Mouse (Mus musculus) mouse trophoblast stem cell (cell line): ENCODE data around the gene Tsga10ip.

Experiments used
- in situ Hi-C, 2 experiments: fragments of 300-500 bp; cut with MseI, MboI; formaldehyde crosslinking; loops; 2 replicates in 1 of 2; 3 replicates in 1 of 2; pipeline ENCODE4 v1.15.1; 2025

Tsga10ip gene

DNA sequence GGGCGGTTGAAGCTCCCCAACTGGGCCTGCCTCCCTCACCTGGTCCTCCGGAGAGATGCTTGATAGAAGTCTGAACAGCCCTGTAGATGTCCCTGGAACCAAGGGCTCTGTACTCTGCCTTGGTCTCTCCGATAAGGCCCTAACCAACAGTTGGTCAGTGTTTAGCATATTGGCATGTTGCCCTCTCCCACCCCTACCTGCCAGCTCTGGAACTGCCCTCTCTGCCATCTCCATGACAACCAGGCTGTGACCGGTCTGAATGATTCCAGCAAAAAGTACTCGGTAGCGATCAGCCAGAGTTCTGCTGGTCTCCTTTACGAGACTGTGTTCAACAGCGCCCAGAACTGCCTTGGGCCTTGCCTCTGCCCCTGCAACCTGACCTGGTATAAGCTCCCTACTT lies at the start of gene Tsga10ip:
Gene Tsga10ip, minus strand, starts transcription at position 234 of the 400 bp plus-strand sequence.
- in situ Hi-C loops, result no loop called here

DNA sequence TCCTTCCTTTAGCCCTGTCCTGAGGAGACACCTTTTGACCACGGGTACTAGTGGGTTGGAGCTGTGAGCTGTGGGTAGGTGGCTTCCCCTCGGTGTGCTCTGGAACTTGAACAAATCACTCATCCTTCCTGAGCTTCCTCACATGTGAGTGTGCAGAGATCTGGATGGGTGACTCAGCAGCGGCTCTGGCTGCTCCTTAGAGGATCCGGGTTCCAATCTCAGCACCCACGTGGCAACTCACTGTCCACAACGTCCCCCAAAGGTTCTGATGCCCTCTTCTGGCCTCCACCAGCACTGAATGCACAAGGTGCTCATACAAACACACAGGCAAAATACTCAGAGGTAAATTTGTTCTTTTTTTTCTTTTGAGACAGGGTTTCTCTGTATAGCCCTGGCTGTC lies 49.4 kb upstream of the Tsga10ip start:
- in situ Hi-C loops, result no loop called here

DNA sequence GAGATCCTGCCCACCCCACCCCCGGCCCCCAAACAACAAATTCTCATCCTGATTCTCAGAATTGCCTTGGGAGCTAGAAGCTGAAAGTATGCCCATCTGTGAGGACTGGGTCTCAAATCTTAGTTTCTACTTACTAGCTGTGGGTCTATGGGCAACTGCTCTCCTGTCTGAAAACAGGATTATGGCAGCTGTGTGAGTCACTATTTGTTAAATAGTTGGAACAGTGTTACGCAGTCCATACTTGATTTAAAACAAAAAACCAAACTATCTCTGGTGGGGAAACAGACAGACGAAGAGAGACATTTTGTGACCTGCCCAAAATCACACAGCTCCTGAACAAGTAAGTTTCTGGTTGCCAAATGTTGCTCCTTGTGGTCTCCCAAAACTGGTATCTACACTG lies 47.3 kb upstream of the Tsga10ip start:
- in situ Hi-C loops, result no loop called here

DNA sequence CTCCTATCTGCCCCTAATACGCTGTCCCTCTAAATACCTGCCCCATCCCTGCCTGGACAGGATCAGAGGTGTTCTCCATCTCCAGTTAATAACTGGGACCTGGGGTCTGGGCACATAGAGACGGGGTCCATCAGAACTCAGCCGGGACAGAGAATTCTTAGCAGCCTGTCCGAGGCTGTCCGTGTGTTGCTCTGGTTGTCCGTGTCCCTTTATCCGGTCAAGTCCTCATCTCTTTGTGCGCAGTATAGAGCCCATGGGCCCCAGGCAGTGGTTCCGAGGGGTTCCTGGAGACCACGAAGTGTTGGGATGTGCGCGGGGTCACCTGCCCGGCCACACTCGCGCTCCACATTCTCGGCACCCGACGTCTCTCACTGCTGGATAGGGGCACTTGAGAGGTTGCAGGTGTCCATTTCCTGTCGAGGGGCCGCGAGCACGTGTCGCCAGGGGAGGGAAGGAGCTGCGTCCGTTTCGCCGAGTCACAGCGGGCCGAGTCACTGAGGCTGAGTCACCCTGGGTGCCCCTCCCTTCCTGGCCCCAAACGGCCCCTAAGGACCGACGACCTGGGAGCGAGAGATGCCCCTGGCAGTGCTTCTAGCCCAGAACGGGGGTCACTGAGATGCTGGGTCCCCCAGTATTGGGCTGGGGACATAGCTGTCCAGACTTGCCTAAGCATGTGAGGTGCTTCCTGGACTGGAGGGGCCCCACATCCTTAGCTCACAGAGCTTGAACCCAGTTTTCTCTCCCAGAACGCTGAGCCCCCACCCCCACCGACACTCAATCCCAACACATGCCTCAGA lies 46.2 kb upstream of the Tsga10ip start:
- in situ Hi-C loops, result no loop called here

DNA sequence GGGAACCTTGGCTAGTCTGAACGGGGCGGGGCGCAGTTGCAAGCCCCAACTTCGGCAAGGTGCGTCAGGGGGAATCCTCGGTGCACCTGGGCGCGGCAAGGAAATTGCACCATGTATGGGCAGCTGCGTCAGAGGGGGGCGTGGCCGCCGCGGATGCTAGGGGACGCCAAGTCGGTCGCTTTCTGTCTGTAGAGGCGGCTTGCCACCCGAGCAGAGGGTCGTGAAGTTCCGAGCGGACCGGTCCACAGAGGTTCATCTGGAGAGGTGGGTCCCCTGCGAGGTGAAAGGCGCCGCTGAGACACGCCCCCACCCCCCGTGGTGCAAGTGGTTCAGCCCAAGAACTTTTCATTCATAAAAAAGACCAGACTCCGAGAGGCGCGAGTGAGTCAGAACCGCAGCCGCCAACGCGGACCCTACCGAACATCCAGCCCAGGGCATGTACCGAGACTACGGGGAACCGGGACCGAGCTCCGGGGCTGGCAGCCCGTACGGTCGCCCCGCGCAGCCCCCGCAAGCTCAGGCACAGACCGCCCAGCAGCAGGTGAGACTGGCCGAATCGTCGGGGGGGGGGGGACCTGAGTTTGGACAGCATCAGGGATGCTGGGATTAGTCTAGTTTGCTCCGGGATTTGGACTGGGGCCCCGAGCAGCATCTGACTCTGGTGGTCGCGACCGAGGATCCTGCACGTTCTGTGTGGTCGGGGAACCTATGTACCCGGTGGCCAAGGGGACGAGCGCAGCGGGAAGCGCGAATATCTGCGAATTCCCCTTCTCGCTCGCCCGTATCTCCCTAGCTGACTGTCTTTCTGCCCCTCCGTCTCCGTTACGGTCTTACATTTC lies 45.4 kb upstream of the Tsga10ip start, which contains the start of gene Fosl1:
Gene Fosl1, plus strand, starts transcription at position 33 of the 839 bp plus-strand sequence.
- in situ Hi-C loops, result no loop called here

DNA sequence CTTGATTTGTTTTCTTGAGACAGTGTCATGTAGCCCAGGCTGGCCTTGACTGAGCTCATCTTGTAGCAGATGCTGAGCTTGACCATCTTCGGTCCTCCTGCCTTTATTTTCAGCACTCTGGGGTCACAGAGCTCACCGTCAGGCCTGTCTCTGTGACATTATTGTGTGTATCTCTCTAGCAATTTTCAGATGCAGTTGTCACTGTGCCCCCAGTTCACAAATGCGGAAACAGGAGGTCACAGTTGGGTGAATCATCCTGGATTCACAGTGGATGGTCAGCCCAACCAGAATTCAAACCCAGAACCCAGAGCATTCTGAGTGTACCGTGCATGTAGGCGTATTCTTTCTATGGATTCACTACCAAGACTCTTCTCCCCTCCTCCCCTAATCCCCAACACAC lies 43.4 kb upstream of the Tsga10ip start:
- in situ Hi-C loops, result no loop called here

DNA sequence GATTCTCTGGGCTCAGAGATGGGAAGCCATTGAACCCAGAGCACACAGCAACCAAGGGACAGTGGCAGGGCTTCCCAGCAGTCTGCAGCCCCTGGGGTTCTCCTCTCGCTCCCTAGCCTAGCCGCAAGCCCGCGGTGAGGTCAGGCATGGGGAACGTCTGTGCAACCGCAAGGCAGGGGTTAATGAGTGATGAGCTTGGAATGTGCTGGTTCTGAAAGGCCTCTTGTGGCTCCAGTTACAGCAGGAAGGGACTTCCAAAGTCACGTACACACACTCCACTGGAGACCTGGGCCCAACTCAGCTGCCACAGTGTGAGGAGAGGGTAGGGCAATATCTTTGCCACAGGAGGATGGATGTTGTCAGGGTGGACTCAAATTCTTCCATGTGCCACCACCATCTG lies 42.6 kb upstream of the Tsga10ip start:
- in situ Hi-C loops, result no loop called here

DNA sequence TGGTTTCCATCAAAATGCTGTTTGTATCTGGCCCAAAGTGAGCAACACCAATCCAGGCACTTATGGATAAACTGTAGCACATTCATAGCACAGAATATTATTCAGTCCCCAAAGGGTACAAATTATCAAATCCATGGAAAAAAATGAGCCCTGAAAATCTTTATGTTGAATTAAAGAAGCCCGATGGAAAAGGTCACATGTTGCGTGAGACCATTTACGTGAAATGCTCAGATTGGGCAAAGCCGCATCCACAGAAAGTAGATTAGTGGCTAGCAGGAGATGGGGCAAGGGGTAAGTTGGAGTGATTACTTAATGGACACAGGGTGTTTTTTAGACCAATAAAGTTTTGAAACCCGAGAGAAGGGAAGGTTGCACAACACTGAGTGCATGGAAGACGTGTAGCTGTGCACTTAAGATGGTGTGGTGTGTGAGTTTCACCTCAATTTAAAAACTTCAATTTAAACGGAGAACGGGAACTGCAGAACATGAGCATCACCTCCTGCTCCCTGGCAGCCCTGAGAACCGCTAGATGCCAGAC lies 42.1 kb upstream of the Tsga10ip start:
- in situ Hi-C loops, result no loop called here

DNA sequence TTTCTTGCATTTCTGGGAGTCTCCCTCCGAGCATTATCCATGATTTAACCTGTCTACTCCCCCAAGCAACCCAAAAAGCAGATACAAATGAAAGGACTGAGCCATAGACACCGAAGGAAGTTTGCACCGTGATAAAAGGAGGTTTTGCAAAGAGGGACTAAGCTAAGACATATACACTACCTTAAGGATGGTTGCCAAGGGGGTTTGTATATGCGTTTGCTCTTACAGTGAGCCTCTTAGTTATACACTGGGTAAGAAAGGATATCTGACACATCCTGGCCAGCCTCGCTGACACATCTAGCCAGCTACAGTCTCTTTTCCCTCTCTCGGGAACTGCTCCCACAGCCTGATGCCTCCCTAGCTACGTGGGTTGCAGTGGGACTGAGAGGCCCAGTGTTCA lies 31.6 kb upstream of the Tsga10ip start:
- in situ Hi-C loops, result no loop called here

DNA sequence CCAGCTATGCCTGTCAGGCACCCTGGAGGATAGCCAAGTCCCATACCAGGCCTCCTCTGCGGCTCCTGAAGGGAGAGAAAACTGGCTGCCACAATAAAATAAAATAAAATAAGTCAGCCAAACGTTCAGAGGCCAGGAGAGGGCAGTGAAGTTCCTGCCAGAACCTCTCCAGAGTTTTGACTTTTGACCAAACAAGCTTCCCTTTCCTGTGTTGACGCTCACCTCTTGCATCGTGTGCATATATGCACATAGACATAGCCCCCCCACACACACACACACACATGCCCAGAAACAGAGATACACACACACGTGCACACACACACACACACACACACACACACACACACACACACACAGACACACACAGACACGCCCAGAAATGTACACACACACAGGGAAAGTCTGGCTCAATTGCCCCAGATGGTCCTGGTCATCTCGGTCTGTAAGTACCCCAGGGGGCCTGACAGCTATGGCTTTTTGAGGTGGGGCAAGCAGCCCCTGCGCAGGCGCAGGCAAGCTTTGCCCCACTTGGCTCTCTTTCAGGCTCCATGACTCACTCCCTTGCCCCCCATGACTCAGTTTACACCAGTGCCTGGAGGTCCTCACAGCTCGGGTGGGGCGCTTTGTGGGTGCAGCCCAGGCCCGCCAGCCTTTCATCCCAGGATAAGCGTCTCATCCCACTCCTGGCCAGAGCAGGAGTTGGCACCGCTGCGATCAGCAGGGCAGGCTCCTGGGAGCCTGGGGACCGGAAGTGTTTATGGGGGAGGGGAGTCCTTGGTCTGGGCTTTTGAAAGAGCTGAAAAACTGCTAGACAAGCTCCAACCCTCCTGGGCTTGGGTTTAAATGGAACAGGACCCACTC lies 30.9 kb upstream of the Tsga10ip start:
- in situ Hi-C loops, result no loop called here

DNA sequence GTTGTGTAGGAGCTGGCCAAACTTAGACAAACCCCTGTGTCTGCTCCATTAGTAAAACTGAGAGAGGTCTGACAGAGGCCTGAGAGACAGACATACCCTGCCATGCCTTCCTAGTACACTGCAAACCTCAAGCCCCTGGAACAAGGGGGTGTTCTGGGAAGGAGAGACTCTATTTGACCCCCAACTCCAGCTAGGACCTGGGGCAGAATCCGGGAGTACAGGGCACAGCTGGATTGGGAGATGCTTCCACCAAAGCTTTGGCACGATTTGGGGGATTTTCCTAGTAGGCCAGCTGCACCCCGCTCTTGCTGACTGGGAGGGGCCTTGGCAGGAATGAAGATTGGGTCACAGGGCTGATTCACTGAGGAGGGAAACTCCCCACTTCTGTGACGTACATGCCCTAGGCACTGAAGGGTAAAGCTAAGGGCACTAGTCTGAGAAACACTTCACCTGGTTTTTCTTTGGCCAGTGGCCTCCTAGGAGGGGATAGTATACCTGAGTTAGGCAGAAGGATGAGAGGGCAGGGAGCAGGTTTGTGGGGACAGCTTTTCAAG lies 29.7 kb upstream of the Tsga10ip start:
- in situ Hi-C loops, result no loop called here

DNA sequence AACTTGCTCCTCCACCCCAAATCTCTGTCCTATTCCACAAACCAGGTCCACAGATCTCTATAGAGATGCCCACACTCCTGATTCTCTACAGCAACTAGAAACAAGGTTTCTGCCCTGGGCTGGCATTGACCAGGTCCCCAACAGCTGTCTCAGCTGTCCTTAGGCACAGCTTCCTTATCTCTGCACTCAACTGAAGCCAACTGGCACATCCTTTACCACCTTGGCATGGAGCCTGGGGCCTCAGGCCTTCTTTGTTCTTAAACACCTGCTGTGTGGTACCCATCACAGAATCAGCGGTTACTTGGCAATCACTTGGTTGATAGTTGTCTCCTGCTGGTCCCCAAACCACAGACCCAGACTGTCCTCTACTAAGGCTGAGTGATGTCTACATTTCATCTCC lies 28.1 kb upstream of the Tsga10ip start:
- in situ Hi-C loops, result no loop called here

DNA sequence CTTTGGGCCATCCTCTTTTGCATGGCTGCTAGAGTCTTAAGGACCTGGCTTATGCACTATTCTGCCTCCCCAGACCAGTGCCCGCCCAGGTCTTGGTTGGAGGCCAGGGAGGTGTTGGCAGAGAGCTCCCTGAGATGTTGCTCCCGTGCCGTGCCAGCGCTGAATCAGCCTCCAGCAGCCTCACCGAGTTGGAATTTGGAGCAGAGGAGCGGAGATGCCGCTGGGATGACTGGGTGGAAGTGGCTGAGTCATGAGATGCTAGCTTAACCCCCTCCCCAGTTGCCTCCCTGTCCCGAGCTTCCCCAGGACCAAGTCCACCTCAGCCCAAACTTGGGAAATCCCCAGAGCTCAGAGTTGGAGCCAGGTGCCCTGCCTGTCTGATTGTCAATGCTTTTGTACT lies 27.5 kb upstream of the Tsga10ip start:
- in situ Hi-C loops, result no loop called here

DNA sequence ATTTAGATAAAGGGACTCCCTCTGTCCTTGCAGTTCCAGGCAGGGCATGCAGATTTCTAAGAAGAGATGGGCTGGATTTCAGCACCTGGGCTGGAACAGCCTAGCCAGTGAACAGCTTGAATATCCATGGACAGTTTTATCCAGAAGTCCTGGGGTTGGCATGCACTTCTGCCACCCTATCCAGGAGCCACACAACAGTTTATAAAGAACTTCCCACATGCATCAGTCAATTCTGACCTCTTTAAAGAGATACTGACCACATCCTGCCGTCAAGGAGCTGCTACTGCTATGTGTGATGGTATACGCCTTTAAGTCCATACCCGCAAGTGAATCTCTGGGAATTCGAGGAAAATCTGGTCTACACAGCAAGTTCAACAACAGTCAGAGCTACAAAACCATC lies 26.9 kb upstream of the Tsga10ip start:
- in situ Hi-C loops, result no loop called here

DNA sequence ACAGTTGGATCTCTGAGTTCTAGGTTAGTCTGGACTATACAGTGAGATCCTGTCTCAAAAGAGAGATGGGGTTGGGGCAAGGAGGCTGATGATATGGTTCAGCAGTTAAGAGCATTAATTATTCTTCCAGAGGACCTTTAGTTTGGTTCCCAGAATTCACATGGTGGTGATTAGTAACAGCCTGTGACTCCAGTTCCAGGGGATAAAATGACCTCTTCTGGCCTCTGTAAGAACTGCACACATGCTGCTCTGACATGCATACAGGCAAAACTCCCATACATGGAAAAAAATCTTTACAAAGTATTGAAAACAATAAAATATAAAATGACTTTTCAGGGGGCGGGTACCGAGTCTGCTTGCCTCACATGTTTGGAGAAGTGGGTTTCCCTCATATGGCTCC lies 25.8 kb upstream of the Tsga10ip start:
- in situ Hi-C loops, result no loop called here

DNA sequence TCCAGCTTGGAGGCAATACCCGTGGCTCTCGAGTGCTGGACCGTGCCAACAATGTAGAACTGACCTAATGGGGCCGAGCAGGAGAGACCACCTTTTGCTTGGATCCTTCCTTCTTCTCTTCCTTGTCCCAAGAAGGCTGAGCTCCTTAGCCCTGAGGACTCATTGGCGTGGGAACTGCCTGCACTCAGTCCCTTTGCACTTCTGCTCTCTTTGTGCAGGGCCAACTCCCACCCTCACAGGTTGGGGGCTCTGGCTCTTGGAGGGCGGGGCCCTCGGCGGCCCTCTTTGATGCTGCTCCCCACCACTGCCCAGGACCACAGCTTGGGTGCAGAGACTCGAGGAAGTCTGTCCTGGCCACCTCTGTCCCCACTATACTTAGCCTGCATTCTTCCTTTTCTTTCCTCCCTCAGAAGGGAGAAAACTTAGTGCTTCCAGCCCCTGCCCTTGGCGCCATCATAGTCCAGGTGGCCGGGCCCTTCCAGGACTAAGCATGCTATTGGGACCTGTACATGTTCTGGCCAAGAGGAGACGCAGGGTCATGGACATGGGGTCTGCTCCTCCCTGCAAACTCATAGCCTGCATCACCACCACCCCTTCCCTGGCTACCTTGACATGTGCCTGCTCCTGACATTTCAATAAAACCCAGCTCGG lies 24.4 kb upstream of the Tsga10ip start:
- in situ Hi-C loops, result no loop called here

DNA sequence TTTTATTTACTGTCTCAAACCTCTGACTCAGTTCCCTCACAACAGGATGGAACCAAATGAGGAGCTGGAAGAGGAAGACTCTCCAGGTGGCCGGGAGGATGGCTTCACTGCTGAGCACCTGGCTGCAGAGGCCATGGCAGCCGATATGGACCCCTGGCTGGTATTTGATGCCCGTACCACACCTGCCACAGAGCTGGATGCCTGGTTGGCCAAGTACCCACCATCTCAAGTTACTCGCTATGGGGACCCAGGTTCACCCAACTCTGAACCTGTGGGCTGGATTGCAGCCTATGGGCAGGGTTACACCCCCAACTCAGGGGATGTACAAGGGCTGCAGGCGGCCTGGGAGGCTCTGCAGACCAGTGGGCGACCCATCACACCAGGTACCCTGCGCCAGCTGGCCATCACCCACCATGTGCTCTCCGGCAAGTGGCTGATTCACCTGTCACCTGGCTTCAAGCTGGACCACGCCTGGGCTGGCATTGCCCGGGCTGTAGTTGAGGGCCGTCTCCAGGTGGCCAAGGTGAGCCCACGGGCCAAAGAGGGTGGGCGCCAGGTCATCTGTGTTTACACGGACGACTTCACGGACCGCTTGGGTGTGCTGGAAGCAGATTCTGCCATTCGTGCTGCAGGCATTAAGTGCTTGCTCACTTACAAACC lies 23.7 kb upstream of the Tsga10ip start:
- in situ Hi-C loops, result no loop called here

DNA sequence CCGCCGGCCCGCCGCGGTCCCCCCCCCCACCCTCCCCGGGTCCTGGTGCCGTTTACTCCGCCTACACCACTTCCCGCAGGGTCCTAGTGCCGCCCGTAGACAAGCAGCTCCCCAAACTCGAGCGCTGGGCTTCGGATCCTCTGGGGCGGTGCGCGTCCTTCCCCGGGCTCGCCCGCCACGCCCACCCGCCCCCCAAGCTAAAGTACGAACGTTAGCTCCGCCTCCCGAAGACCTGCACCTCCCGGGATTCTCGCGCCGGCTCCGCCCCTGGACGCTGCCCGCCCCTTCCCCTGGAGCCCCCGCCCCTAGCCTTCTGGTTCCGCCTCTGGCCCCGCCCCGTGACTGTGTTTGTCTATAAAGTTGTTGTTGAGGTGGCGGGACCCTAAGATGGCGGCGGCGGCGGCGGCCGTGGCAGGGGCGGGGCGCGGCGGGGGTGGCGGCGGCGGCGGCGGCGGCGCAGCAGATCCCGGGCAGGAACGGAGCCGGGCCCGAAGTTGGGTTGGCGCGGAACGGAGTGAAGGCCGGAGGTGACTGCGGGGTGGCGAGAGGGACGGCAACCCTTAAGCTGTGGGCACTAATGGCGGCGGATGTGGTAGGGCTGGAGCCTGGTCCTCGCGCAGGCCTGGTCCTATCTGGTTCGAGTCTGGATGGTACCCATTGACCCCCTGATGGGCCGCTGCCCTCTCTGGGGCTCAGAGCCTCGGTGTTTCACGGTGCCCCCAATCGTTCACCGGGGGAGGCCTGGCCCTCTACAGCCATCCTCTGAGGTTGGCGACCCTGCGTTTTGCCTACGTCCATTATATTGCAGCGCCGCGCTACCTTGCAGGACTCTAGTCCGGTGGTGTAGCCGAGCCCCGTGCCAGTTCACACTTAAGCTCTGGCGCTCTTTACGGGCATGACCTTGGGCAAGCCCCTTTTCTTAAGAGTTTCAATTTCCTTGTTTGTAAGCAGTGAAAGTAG lies 22.7 kb upstream of the Tsga10ip start, which contains the start of the genes Drap1 and AI837181:
Gene Drap1, minus strand, starts transcription at position 198 of the 960 bp plus-strand sequence.
Gene AI837181, plus strand, starts transcription at position 363 of the 960 bp plus-strand sequence.
- in situ Hi-C loops, result no loop called here
